In genomic region chr5:25591709-25592108, GRCm38 (mm10) we compare ENCODE assay signal across 33 mouse cellular contexts.
DNase-seq lines count a peak whose midpoint lies in the region; ATAC-seq and TF ChIP-seq lines count a peak whose summit lies in the region.
"Had no signal": no experiment of that assay in that cellular context is flagged by ENCODE, and none has a peak within 500 bp of the region (broad histone marks: within the 10 kb centered on the region; RNA-seq: fewer than 3 reads in every experiment).

No protein-coding gene starts in this region.

- no peak for DNase-seq in liver, postnatal 0 days
- DNase-seq in ES-E14 (ENCODE audit: low read depth, low spot score) = no peak
- peak; percentile 14 for DNase-seq in naive thymus-derived CD4-positive, alpha-beta T cell, adult 2 months (ENCODE audit: low read depth)
- no peak for DNase-seq in right cerebral cortex, postnatal 10 days (ENCODE audit: low spot score in 2 of 2)
- no peak for DNase-seq in lung, postnatal 36 days
- DNase-seq: adrenal gland, postnatal 25 days; cerebellum, adult 2 months; cerebellum, postnatal 25 days; gastrocnemius, postnatal 10 days; kidney, adult 11 months; kidney, postnatal 36 days; lung, adult 18-20 months; right cerebral cortex, postnatal 14 days; thymus, adult 18-20 months; thymus, postnatal 25 days had no signal

- 0 out of 2 replicates have a peak, but pooled peaks have one; percentile 7 for TF ChIP-seq CTCF in liver, postnatal 0 days (IDR thresholded peaks at IDR 0.05; ENCODE audit: low read depth)

- H3K27me3 ChIP-seq in liver, postnatal 0 days (ENCODE audit: insufficient read depth, low read length) = no peaks in the 10 kb centered on the region
- H3K27me3 ChIP-seq in liver, embryonic 12.5 days (replicated peaks) = no peaks in the 10 kb centered on the region
- no peaks in the 10 kb centered on the region for H3K27me3 ChIP-seq in heart, embryonic 11.5 days (ENCODE audit: control insufficient read depth, insufficient read depth, low read length)
- H3K27me3 ChIP-seq: embryonic facial prominence, embryonic 15.5 days; forebrain, embryonic 12.5 days; heart, embryonic 15.5 days; hindbrain, embryonic 12.5 days; kidney, embryonic 15.5 days; limb, embryonic 13.5 days; midbrain, embryonic 13.5 days; Patski had no signal

- no peak overlapping the region for H3K4me2 ChIP-seq in liver, postnatal 0 days (ENCODE audit: low read depth, low read length)
- no peak overlapping the region for H3K4me2 ChIP-seq in liver, embryonic 12.5 days
- H3K4me2 ChIP-seq in heart, embryonic 11.5 days = no peak overlapping the region
- H3K4me2 ChIP-seq: embryonic facial prominence, embryonic 15.5 days; forebrain, embryonic 12.5 days; heart, embryonic 15.5 days; hindbrain, embryonic 12.5 days; kidney, embryonic 15.5 days; limb, embryonic 13.5 days; liver, embryonic 11.5 days; midbrain, embryonic 13.5 days had no signal

- H3K27ac ChIP-seq in liver, postnatal 0 days (ENCODE audit: low read depth) = no peak overlapping the region
- no peak overlapping the region for H3K27ac ChIP-seq in liver, embryonic 12.5 days
- H3K27ac ChIP-seq in ES-E14 (ENCODE audit: insufficient read depth, low read depth, low read length, poor library complexity, severe bottlenecking) = no peak overlapping the region
- H3K27ac ChIP-seq in heart, embryonic 11.5 days (ENCODE audit: low read depth, low read length) = no peak overlapping the region
- H3K27ac ChIP-seq: embryonic facial prominence, embryonic 10.5 days; embryonic facial prominence, embryonic 15.5 days; forebrain, embryonic 12.5 days; heart, embryonic 15.5 days; hindbrain, embryonic 12.5 days; hindbrain, postnatal 0 days; kidney, embryonic 15.5 days; layer of hippocampus, adult 2 months; left cerebral cortex, adult 2 months; limb, embryonic 13.5 days; macrophage; midbrain, embryonic 13.5 days had no signal

- H3K4me1 ChIP-seq in liver, postnatal 0 days (ENCODE audit: insufficient read depth) = no peaks in the 10 kb centered on the region
- no peaks in the 10 kb centered on the region for H3K4me1 ChIP-seq in liver, embryonic 12.5 days
- no peaks in the 10 kb centered on the region for H3K4me1 ChIP-seq in ES-E14 (ENCODE audit: control insufficient read depth in 2 of 2, insufficient read depth in 2 of 2, low read length in 2 of 2, poor library complexity in 1 of 2)
- H3K4me1 ChIP-seq in heart, embryonic 11.5 days (ENCODE audit: control insufficient read depth, insufficient read depth, low read length) = no peaks in the 10 kb centered on the region
- H3K4me1 ChIP-seq: embryonic facial prominence, embryonic 10.5 days; embryonic facial prominence, embryonic 15.5 days; forebrain, embryonic 12.5 days; heart, embryonic 15.5 days; hindbrain, embryonic 12.5 days; kidney, embryonic 15.5 days; limb, embryonic 13.5 days; midbrain, embryonic 13.5 days had no signal

- ATAC-seq in liver, postnatal 0 days = no peak
- no peak for ATAC-seq in liver, embryonic 12.5 days
- ATAC-seq in heart, embryonic 11.5 days (replicated peaks; ENCODE audit: insufficient number of reproducible peaks, low FRiP score, low TSS enrichment) = no peak
- ATAC-seq: hindbrain, postnatal 0 days; lung, postnatal 0 days; midbrain, embryonic 13.5 days; Patski had no signal

- in situ Hi-C loops in ES-E14 (cut with MboI; ENCODE audit: low sequenced_read_pairs in 2 of 2, unreplicated experiment in 2 of 2) = loop anchor here in 1 of 2 experiments (10.0 kb wide), 1 partner anchor 157 kb away; no protein-coding TSS in a partner anchor

- H3K9ac ChIP-seq in liver, postnatal 0 days (replicated peaks) = no peak overlapping the region
- H3K9ac ChIP-seq in liver, embryonic 12.5 days = no peak overlapping the region
- no peak overlapping the region for H3K9ac ChIP-seq in ES-E14 (ENCODE audit: insufficient read depth, low read depth, low read length, poor library complexity, severe bottlenecking)
- H3K9ac ChIP-seq in heart, embryonic 11.5 days (ENCODE audit: low read depth, low read length) = no peak overlapping the region
- H3K9ac ChIP-seq: embryonic facial prominence, embryonic 15.5 days; forebrain, embryonic 12.5 days; heart, embryonic 15.5 days; hindbrain, embryonic 12.5 days; kidney, embryonic 15.5 days; limb, embryonic 13.5 days; midbrain, embryonic 13.5 days had no signal

- H3K9me3 ChIP-seq in liver, postnatal 0 days (ENCODE audit: low read length) = no peaks in the 10 kb centered on the region
- H3K9me3 ChIP-seq in liver, embryonic 12.5 days (replicated peaks) = no peaks in the 10 kb centered on the region
- H3K9me3 ChIP-seq in ES-E14 (ENCODE audit: control insufficient read depth, insufficient read depth, low read depth, low read length) = no peaks in the 10 kb centered on the region
- no peaks in the 10 kb centered on the region for H3K9me3 ChIP-seq in heart, embryonic 11.5 days (replicated peaks; ENCODE audit: control insufficient read depth, low read length)
- H3K9me3 ChIP-seq: embryonic facial prominence, embryonic 10.5 days; embryonic facial prominence, embryonic 15.5 days; forebrain, embryonic 12.5 days; G1E; heart, embryonic 15.5 days; hindbrain, embryonic 12.5 days; kidney, embryonic 15.5 days; limb, embryonic 13.5 days; midbrain, embryonic 13.5 days had no signal

- H3K4me3 ChIP-seq in liver, postnatal 0 days (ENCODE audit: low read depth, low read length) = no peak overlapping the region
- H3K4me3 ChIP-seq in liver, embryonic 12.5 days = no peak overlapping the region
- no peak overlapping the region for H3K4me3 ChIP-seq in ES-E14 (ENCODE audit: insufficient read depth in 1 of 2, low read depth in 1 of 2, low read length in 2 of 2, poor library complexity in 1 of 2, severe bottlenecking in 1 of 2)
- no peak overlapping the region for H3K4me3 ChIP-seq in heart, embryonic 11.5 days (ENCODE audit: low read depth, low read length)
- H3K4me3 ChIP-seq: embryonic facial prominence, embryonic 10.5 days; embryonic facial prominence, embryonic 15.5 days; forebrain, embryonic 12.5 days; heart, embryonic 15.5 days; hindbrain, embryonic 12.5 days; kidney, embryonic 15.5 days; layer of hippocampus, adult 2 months; left cerebral cortex, adult 2 months; limb, embryonic 13.5 days; midbrain, embryonic 13.5 days had no signal

- no peak for TF ChIP-seq EP300 in liver, postnatal 0 days (IDR thresholded peaks at IDR 0.05; ENCODE audit: low read depth)

- H3K36me3 ChIP-seq in liver, postnatal 0 days (replicated peaks; ENCODE audit: insufficient read depth, low read length) = no peaks in the 10 kb centered on the region
- no peaks in the 10 kb centered on the region for H3K36me3 ChIP-seq in liver, embryonic 12.5 days
- no peaks in the 10 kb centered on the region for H3K36me3 ChIP-seq in ES-E14 (ENCODE audit: control insufficient read depth, insufficient read depth, low read length, poor library complexity, severe bottlenecking)
- no peaks in the 10 kb centered on the region for H3K36me3 ChIP-seq in heart, embryonic 11.5 days (ENCODE audit: control insufficient read depth, insufficient read depth, low read length)
- H3K36me3 ChIP-seq: embryonic facial prominence, embryonic 10.5 days; embryonic facial prominence, embryonic 15.5 days; forebrain, embryonic 12.5 days; G1E; heart, embryonic 15.5 days; hindbrain, embryonic 12.5 days; kidney, embryonic 15.5 days; limb, embryonic 13.5 days; midbrain, embryonic 13.5 days had no signal

TF ChIP-seq in ES-E14, 5 proteins besides CTCF, POLR2A, EP300 and RAD21:
- TF ChIP-seq ZC3H11A (IDR thresholded peaks at IDR 0.05; ENCODE audit: borderline replicate concordance, low read depth, low read length) (peak; percentile 65; the same call in 1 of the 2 replicates), HCFC1 (IDR thresholded peaks at IDR 0.05; ENCODE audit: borderline replicate concordance, insufficient read depth, low read length) (no peak)
